Mouse (Mus musculus) right cerebral cortex, adult 2 months (tissue): Measurements from ENCODE around the gene 1700020N01Rik.

Source experiments
- DNase-seq, 2 experiments: peaks; one replicate each; pipeline ENCODE4 v3.0.0; 2021 to 2022; ENCODE audit warnings: low spot score in 2 of 2

The 1700020N01Rik gene

GRCm38 (mm10) chr10:21604476-21604875 lies 11.5 kb downstream of the 1700020N01Rik start:
- DNase-seq = no peak

GRCm38 (mm10) chr10:21605011-21605571 lies 12.1 kb downstream of the 1700020N01Rik start:
- DNase-seq = peak in 1 of 2 experiments; percentile 46

- DNase-seq = peak; percentile 55 to 68
Measured at GRCm38 (mm10) chr10:21605601-21606000, 12.7 kb downstream of the 1700020N01Rik start.

- no peak for DNase-seq
Measured at GRCm38 (mm10) chr10:21606931-21607330, 14.0 kb downstream of the 1700020N01Rik start.

GRCm38 (mm10) chr10:21609583-21609982 lies 16.6 kb downstream of the 1700020N01Rik start:
- DNase-seq = no peak

GRCm38 (mm10) chr10:21613021-21613860 lies 20.3 kb downstream of the 1700020N01Rik start:
- no peak for DNase-seq

- DNase-seq = no peak
Measured at GRCm38 (mm10) chr10:21614520-21614919, 21.6 kb downstream of the 1700020N01Rik start.

GRCm38 (mm10) chr10:21618745-21619508 lies 26.0 kb downstream of the 1700020N01Rik start:
- DNase-seq = no peak

- no peak for DNase-seq
Measured at GRCm38 (mm10) chr10:21622065-21622464, 29.1 kb downstream of the 1700020N01Rik start.

GRCm38 (mm10) chr10:21628555-21628954 lies 35.6 kb downstream of the 1700020N01Rik start:
- no peak for DNase-seq

- no peak for DNase-seq
Measured at GRCm38 (mm10) chr10:21629031-21629740, 36.2 kb downstream of the 1700020N01Rik start.

GRCm38 (mm10) chr10:21631481-21631880 lies 38.5 kb downstream of the 1700020N01Rik start:
- no peak for DNase-seq

- no peak for DNase-seq
Measured at GRCm38 (mm10) chr10:21632687-21633086, 39.7 kb downstream of the 1700020N01Rik start.

- DNase-seq = no peak
Measured at GRCm38 (mm10) chr10:21635988-21636710, 43.2 kb downstream of the 1700020N01Rik start.

GRCm38 (mm10) chr10:21636711-21637081 lies 43.8 kb downstream of the 1700020N01Rik start:
- DNase-seq = peak in 1 of 2 experiments; percentile 18

GRCm38 (mm10) chr10:21651388-21651787 lies 58.4 kb downstream of the 1700020N01Rik start:
- DNase-seq = no peak

GRCm38 (mm10) chr10:21652426-21653345 lies 59.7 kb downstream of the 1700020N01Rik start:
- no peak for DNase-seq

GRCm38 (mm10) chr10:21653469-21653868 lies 60.5 kb downstream of the 1700020N01Rik start:
- no peak for DNase-seq

- DNase-seq = peak; percentile 50 to 62
Measured at GRCm38 (mm10) chr10:21659576-21660246, 66.8 kb downstream of the 1700020N01Rik start.
